Mouse (Mus musculus) layer of hippocampus, adult 2 months (tissue): Measurements from ENCODE around the gene Apol6. TPM values are rescaled to one million over a fixed set of nuclear protein-coding genes. Genes with fewer than 3 reads are reported as not detected.
A peak's percentile ranks its signal among the peaks of the same experiment; 100 is the strongest.

Experiments used
- DNase-seq, 2 experiments: peaks; one replicate each; pipeline ENCODE4 v3.0.0; 2022; ENCODE audit warnings: low spot score in 2 of 2
- H3K27ac ChIP-seq: fragments of 200-600 bp; 2 replicates; pipeline ENCODE4 v1.8.1; 2022
- H3K4me3 ChIP-seq: fragments of 200-600 bp; 2 replicates; pipeline ENCODE4 v1.8.1; 2022; ENCODE audit warnings: mild to moderate bottlenecking
- CTCF ChIP-seq: fragments of 200-600 bp; conservative IDR thresholded peaks from 2 replicates; pipeline ENCODE4 v1.8.1; 2022; ENCODE audit warnings: antibody characterized with exemption, mild to moderate bottlenecking, moderate library complexity
- total RNA-seq, 2 experiments: library from RNA; stranded (reverse); gene quantifications; 2 replicates each; pipeline ENCODE4 v1.2.3; 2021

Gene Apol6
- total RNA-seq, 2 experiments from 2014 or later: not detected

GRCm38 (mm10) chr15:77065259-77065852, 20.8 kb downstream of the Apol6 start:
- DNase-seq: no peak
- Histone ChIP-seq H3K27ac (peak overlapping the region; percentile 32), H3K4me3 (no peak overlapping the region)
- TF ChIP-seq CTCF: no peak

- no peak for TF ChIP-seq CTCF
- DNase-seq: peak in 1 of 2 experiments; percentile 56
- Histone ChIP-seq H3K4me3 (no peak overlapping the region), H3K27ac (peak overlapping the region; percentile 84)
Observed at GRCm38 (mm10) chr15:77066233-77066632, 21.7 kb downstream of the Apol6 start.

- peak in 1 of 2 experiments; percentile 58 for DNase-seq
- TF ChIP-seq CTCF: peak; percentile 46
- Histone ChIP-seq H3K27ac (peak overlapping the region; percentile 98), H3K4me3 (no peak overlapping the region)
Observed at GRCm38 (mm10) chr15:77068439-77068861, 23.9 kb downstream of the Apol6 start.

- H3K4me3 ChIP-seq: no peak overlapping the region
- DNase-seq: peak in 1 of 2 experiments; percentile 56
- H3K27ac ChIP-seq: peak overlapping the region; percentile 98
- no peak for TF ChIP-seq CTCF
Observed at GRCm38 (mm10) chr15:77069019-77069418, 24.5 kb downstream of the Apol6 start.

- no peak for TF ChIP-seq CTCF
- Histone ChIP-seq H3K27ac (peak overlapping the region; percentile 67; the same call in 1 of the 2 replicates), H3K4me3 (no peak overlapping the region)
- DNase-seq: no peak
Observed at GRCm38 (mm10) chr15:77070745-77071268, 26.3 kb downstream of the Apol6 start.

- peak in 1 of 2 experiments; percentile 55 for DNase-seq
- Histone ChIP-seq H3K27ac (peak overlapping the region; percentile 67), H3K4me3 (no peak overlapping the region; the same call in 1 of the 2 replicates)
- peak; percentile 74 for TF ChIP-seq CTCF
Observed at GRCm38 (mm10) chr15:77071501-77071900, 27.0 kb downstream of the Apol6 start.

GRCm38 (mm10) chr15:77072556-77073163, 28.1 kb downstream of the Apol6 start:
- no peak for DNase-seq
- TF ChIP-seq CTCF: no peak
- Histone ChIP-seq H3K27ac (peak overlapping the region; percentile 67), H3K4me3 (no peak overlapping the region)

- DNase-seq: no peak
- peak overlapping the region; percentile 43; the same call in 1 of the 2 replicates for H3K27ac ChIP-seq
- TF ChIP-seq CTCF: no peak
- H3K4me3 ChIP-seq: no peak overlapping the region
Observed at GRCm38 (mm10) chr15:77076523-77076922, 32.0 kb downstream of the Apol6 start.

- DNase-seq: no peak
- Histone ChIP-seq H3K27ac (peak overlapping the region; percentile 81), H3K4me3 (no peak overlapping the region)
- no peak for TF ChIP-seq CTCF
Observed at GRCm38 (mm10) chr15:77077906-77078305, 33.4 kb downstream of the Apol6 start.

- no peak for TF ChIP-seq CTCF
- H3K27ac ChIP-seq: peak overlapping the region; percentile 81
Observed at GRCm38 (mm10) chr15:77078786-77079185, 34.3 kb downstream of the Apol6 start.

GRCm38 (mm10) chr15:77079256-77079822, 34.8 kb downstream of the Apol6 start:
- no peak for TF ChIP-seq CTCF
- peak overlapping the region; percentile 30 for H3K4me3 ChIP-seq
- H3K27ac ChIP-seq: peak overlapping the region; percentile 81
- DNase-seq: no peak

More at GRCm38 (mm10) chr15:77078786-77079185, 34.3 kb downstream of the Apol6 start:
- DNase-seq: no peak
- no peak overlapping the region for H3K4me3 ChIP-seq

GRCm38 (mm10) chr15:77079890-77080361, 35.4 kb downstream of the Apol6 start:
- no peak for TF ChIP-seq CTCF
- Histone ChIP-seq H3K27ac (peak overlapping the region; percentile 81), H3K4me3 (peak overlapping the region; percentile 30)
- DNase-seq: no peak

GRCm38 (mm10) chr15:77080684-77081254, 36.2 kb downstream of the Apol6 start:
- no peak for TF ChIP-seq CTCF
- no peak for DNase-seq
- Histone ChIP-seq H3K4me3 (no peak overlapping the region), H3K27ac (peak overlapping the region; percentile 81)
